Comparison of ENCODE assay signal across 8 mouse cellular contexts in genomic region chr9:20877118-20878040, GRCm38 (mm10). TPM values are rescaled to one million over a fixed set of nuclear protein-coding genes. Genes with fewer than 3 reads are reported as not detected.
A peak's percentile ranks its signal among the peaks of the same experiment; 100 is the strongest.
DNase-seq lines count a peak whose midpoint lies in the region; ATAC-seq and TF ChIP-seq lines count a peak whose summit lies in the region.

No protein-coding gene starts in this region.

- H3K4me3 ChIP-seq in cerebellum, adult 2 months (replicated peaks; ENCODE audit: insufficient read depth, low read depth, low read length): peak overlapping the region; percentile 51
- H3K4me3 ChIP-seq in spleen, adult 2 months (ENCODE audit: extremely low read depth, insufficient read depth, insufficient read length): peak overlapping the region; percentile 44; the same call in 1 of the 2 replicates
- peak overlapping the region; percentile 49 for H3K4me3 ChIP-seq in liver, embryonic 11.5 days (ENCODE audit: low read depth, low read length)

- H3K27ac ChIP-seq in cerebellum, adult 2 months (ENCODE audit: insufficient read depth, low read length): no peak overlapping the region
- H3K27ac ChIP-seq in spleen, adult 2 months (ENCODE audit: insufficient read depth, low read length): peak overlapping the region; percentile 22
- H3K27ac ChIP-seq in liver, embryonic 11.5 days (ENCODE audit: low read depth, low read length): peak overlapping the region; percentile 26; the same call in 1 of the 2 replicates

- H3K9me3 ChIP-seq in liver, embryonic 11.5 days (ENCODE audit: control insufficient read depth, low read length): no peaks in the 10 kb centered on the region

- H3K9ac ChIP-seq in liver, embryonic 11.5 days (ENCODE audit: low read depth, low read length): peak overlapping the region; percentile 30

- peak overlapping the region; percentile 89 for H3K4me2 ChIP-seq in liver, embryonic 11.5 days

- no peak; the same call in 1 of the 2 replicates for ATAC-seq in liver, embryonic 11.5 days (replicated peaks; ENCODE audit: low FRiP score)

- peaks cover 9% of the 10 kb centered on the region for H3K36me3 ChIP-seq in spleen, adult 2 months (ENCODE audit: control insufficient read depth, insufficient read depth, low read length)
- no peaks in the 10 kb centered on the region for H3K36me3 ChIP-seq in liver, embryonic 11.5 days (ENCODE audit: control insufficient read depth, insufficient read depth, low read length)

- H3K4me1 ChIP-seq in cerebellum, adult 2 months (ENCODE audit: control insufficient read depth, insufficient read depth, low read length): 0 out of 2 replicates have a peak, but pooled peaks cover 2% of the 10 kb centered on the region
- 0 out of 2 replicates have a peak, but pooled peaks cover 4% of the 10 kb centered on the region for H3K4me1 ChIP-seq in spleen, adult 2 months (ENCODE audit: control insufficient read depth, insufficient read depth, insufficient read length)
- H3K4me1 ChIP-seq in liver, embryonic 11.5 days (replicated peaks; ENCODE audit: control insufficient read depth, insufficient read depth, low read length): peaks cover 16% of the 10 kb centered on the region

- no peaks in the 10 kb centered on the region for H3K27me3 ChIP-seq in cerebellum, adult 2 months (ENCODE audit: control insufficient read depth, insufficient read depth, low read length)
- H3K27me3 ChIP-seq in spleen, adult 2 months (ENCODE audit: control insufficient read depth, insufficient read depth, low read length): no peaks in the 10 kb centered on the region
- H3K27me3 ChIP-seq in liver, embryonic 11.5 days (replicated peaks; ENCODE audit: control insufficient read depth, insufficient read depth, low read length): no peaks in the 10 kb centered on the region

- 32% methylated on average over 14 of the region's 14 CpGs for WGBS in cerebellum, adult 2 months
- 33% methylated on average over 14 of the region's 14 CpGs for WGBS in spleen, adult 2 months
- WGBS in liver, embryonic 11.5 days: 33% methylated on average over 14 of the region's 14 CpGs

- intact Hi-C loops in left cerebral cortex, postnatal 36 days (cut with DNase I): no loop called here

- TF ChIP-seq CTCF in cerebellum, adult 2 months (IDR thresholded peaks at IDR 0.05; ENCODE audit: borderline replicate concordance, insufficient read depth, low read depth, low read length): no peak
- TF ChIP-seq CTCF in spleen, adult 2 months (IDR thresholded peaks at IDR 0.05; ENCODE audit: extremely low read depth, insufficient read depth, insufficient read length, insufficient replicate concordance): no peak

- TF ChIP-seq POLR2A in cerebellum, adult 2 months (IDR thresholded peaks at IDR 0.05; ENCODE audit: borderline replicate concordance, insufficient read depth, low read length): no peak
- TF ChIP-seq POLR2A in spleen, adult 2 months (IDR thresholded peaks at IDR 0.05; ENCODE audit: low read depth, low read length): no peak; the same call in 1 of the 2 replicates

- DNase-seq in cerebellum, adult 2 months: no peak
- DNase-seq in cerebellum, adult 11 months: no peak
- no peak for DNase-seq in spleen, adult 2 months (ENCODE audit: low read depth in 1 of 2, low spot score in 2 of 2)
- no peak for DNase-seq in spleen, postnatal 14 days (ENCODE audit: low spot score in 2 of 2)
- DNase-seq in liver, embryonic 11.5 days (ENCODE audit: low spot score): no peak
- DNase-seq in adrenal gland, postnatal 14 days: no peak
- DNase-seq in adrenal gland, postnatal 25 days: no peak
- DNase-seq in left cerebral cortex, postnatal 36 days (ENCODE audit: low spot score in 2 of 2): no peak

RNA-seq across cellular contexts. Expression of gene Angptl6, which starts 2.1 kb away (rescaled TPM):
- polyA plus RNA-seq in cerebellum, adult 2 months (2012; rRNA removed): 11.1 and 12.4 TPM in 2 replicates
- polyA plus RNA-seq in spleen, adult 2 months (2012; rRNA removed): 2.7 and 3.8 TPM in 2 replicates
- 9.4 TPM in 2 replicates for polyA plus RNA-seq in liver, embryonic 11.5 days (2014; fragmentation: Nextera tagmentation; extraction: Ambion mirVana)
- total RNA-seq in adrenal gland, postnatal 14 days (2021): 3.4 and 5.3 TPM in 2 replicates
- 2.9 and 3.7 TPM in 2 replicates for total RNA-seq in adrenal gland, postnatal 25 days (2021)
- 10 to 100 TPM; 10.5 to 11.8 TPM for total RNA-seq in left cerebral cortex, postnatal 36 days (2021)

RNA-seq across cellular contexts. Expression of gene A230050P20Rik, which starts 8.9 kb away (rescaled TPM):
- polyA plus RNA-seq in cerebellum, adult 2 months (2012; rRNA removed): 169 and 171 TPM in 2 replicates
- polyA plus RNA-seq in spleen, adult 2 months (2012; rRNA removed): 82.8 and 108 TPM in 2 replicates
- polyA plus RNA-seq in liver, embryonic 11.5 days (2014; fragmentation: Nextera tagmentation; extraction: Ambion mirVana): 7.1 and 8.8 TPM in 2 replicates
- total RNA-seq in adrenal gland, postnatal 14 days (2021): 17.6 and 22.7 TPM in 2 replicates
- total RNA-seq in adrenal gland, postnatal 25 days (2021): 22.5 and 33.4 TPM in 2 replicates
- 10 to 100 TPM; 65.7 to 90.2 TPM for total RNA-seq in left cerebral cortex, postnatal 36 days (2021)

RNA-seq across cellular contexts. Expression of gene Ppan, which starts 10.6 kb away (rescaled TPM):
- polyA plus RNA-seq in cerebellum, adult 2 months (2012; rRNA removed): 45.3 and 50.2 TPM in 2 replicates
- polyA plus RNA-seq in spleen, adult 2 months (2012; rRNA removed): 116 and 120 TPM in 2 replicates
- polyA plus RNA-seq in liver, embryonic 11.5 days (2014; fragmentation: Nextera tagmentation; extraction: Ambion mirVana): 170 and 178 TPM in 2 replicates
- 38.0 and 44.2 TPM in 2 replicates for total RNA-seq in adrenal gland, postnatal 14 days (2021)
- 37.2 and 37.3 TPM in 2 replicates for total RNA-seq in adrenal gland, postnatal 25 days (2021)
- total RNA-seq in left cerebral cortex, postnatal 36 days (2021): 10 to 100 TPM; 18.6 to 23.9 TPM

RNA-seq across cellular contexts. Expression of gene Eif3g, which starts 21.0 kb away (rescaled TPM):
- 129 and 130 TPM in 2 replicates for polyA plus RNA-seq in cerebellum, adult 2 months (2012; rRNA removed)
- 89.3 and 103 TPM in 2 replicates for polyA plus RNA-seq in spleen, adult 2 months (2012; rRNA removed)
- 440 and 448 TPM in 2 replicates for polyA plus RNA-seq in liver, embryonic 11.5 days (2014; fragmentation: Nextera tagmentation; extraction: Ambion mirVana)
- total RNA-seq in adrenal gland, postnatal 14 days (2021): 146 and 155 TPM in 2 replicates
- 143 and 150 TPM in 2 replicates for total RNA-seq in adrenal gland, postnatal 25 days (2021)
- total RNA-seq in left cerebral cortex, postnatal 36 days (2021): 100 to 1,000 TPM; 120 to 124 TPM

RNA-seq across cellular contexts. Expression of gene Rdh8, which starts 59.1 kb away (rescaled TPM):
- not detected in 2 replicates for polyA plus RNA-seq in cerebellum, adult 2 months (2012; rRNA removed)
- not detected in 2 replicates for polyA plus RNA-seq in spleen, adult 2 months (2012; rRNA removed)
- polyA plus RNA-seq in liver, embryonic 11.5 days (2014; fragmentation: Nextera tagmentation; extraction: Ambion mirVana): not detected in 2 replicates
- total RNA-seq in adrenal gland, postnatal 14 days (2021): not detected in 2 replicates
- not detected in 2 replicates for total RNA-seq in adrenal gland, postnatal 25 days (2021)
- total RNA-seq in left cerebral cortex, postnatal 36 days (2021): not detected
